Comparison of ENCODE assay signal across 9 mouse cellular contexts in genomic region chr3:104431848-104432159, GRCm38 (mm10).
DNase-seq lines count a peak whose midpoint lies in the region; ATAC-seq lines count a peak whose summit lies in the region.
"Had no signal": no experiment of that assay in that cellular context is flagged by ENCODE, and none has a peak within 500 bp of the region (broad histone marks: within the 10 kb centered on the region; RNA-seq: fewer than 3 reads in every experiment).

No protein-coding gene starts in this region.

- DNase-seq in left cerebral cortex, postnatal 4 days, result peak; percentile 79
- DNase-seq in left cerebral cortex, adult 18-20 months (ENCODE audit: low spot score in 2 of 2), result no peak
- DNase-seq in heart, adult 8-10 months (ENCODE audit: low spot score), result peak; percentile 55
- peak; percentile 64 to 71 for DNase-seq in kidney, postnatal 4 days
- DNase-seq in spleen, adult 18-20 months, result no peak
- no peak for DNase-seq in adipocyte (ENCODE audit: low spot score)

- WGBS in stomach, embryonic 16.5 days, result 28% methylated on average over 10 of the region's 10 CpGs

- 0 out of 2 replicates have a peak overlapping the region, but pooled peaks have one; percentile 46 for H3K27ac ChIP-seq in stomach, embryonic 16.5 days (ENCODE audit: low read length)
- H3K27ac ChIP-seq: macrophage had no signal

- H3K4me1 ChIP-seq in stomach, embryonic 16.5 days (ENCODE audit: control insufficient read depth, insufficient read depth, low read length), result peaks cover 9% of the 10 kb centered on the region

- H3K27me3 ChIP-seq in stomach, embryonic 16.5 days (ENCODE audit: control insufficient read depth, insufficient read depth, low read length), result no peaks in the 10 kb centered on the region

- no peaks in the 10 kb centered on the region for H3K36me3 ChIP-seq in stomach, embryonic 16.5 days (ENCODE audit: control insufficient read depth, insufficient read depth, low read length)

- H3K9ac ChIP-seq in stomach, embryonic 16.5 days (ENCODE audit: low read length), result no peak overlapping the region

- no peak overlapping the region for H3K4me2 ChIP-seq in stomach, embryonic 16.5 days (ENCODE audit: low read depth, low read length)

- no peaks in the 10 kb centered on the region for H3K9me3 ChIP-seq in stomach, embryonic 16.5 days (replicated peaks; ENCODE audit: control insufficient read depth, low read length)

- H3K4me3 ChIP-seq in stomach, embryonic 16.5 days (replicated peaks; ENCODE audit: low read length), result no peak overlapping the region

- intact Hi-C loops in left cerebral cortex, postnatal 4 days (cut with DNase I), result loop anchor here (10.0 kb wide), 1 partner anchor 207 kb away; the partner anchor contains the start of gene Magi3

- ATAC-seq in stomach, embryonic 16.5 days (ENCODE audit: insufficient read depth, low FRiP score), result peak; percentile 64
- no peak for ATAC-seq in CD4-positive, CD25-positive, alpha-beta regulatory T cell, adult 4 months

Comparison
In these comparisons a context has a peak if more than half of its experiments do, and no peak if none do; other contexts are left out.
1. DNase-seq: peak in left cerebral cortex, postnatal 4 days (single experiment), heart, adult 8-10 months (single experiment) and kidney, postnatal 4 days (2 of 2); none in left cerebral cortex, adult 18-20 months (0 of 2), spleen, adult 18-20 months (0 of 2) and adipocyte (single experiment).